Mouse (Mus musculus): ENCODE results near the gene Pfn3. TPM values are rescaled to one million over a fixed set of nuclear protein-coding genes. Genes with fewer than 3 reads are reported as not detected.
A peak's percentile ranks its signal among the peaks of the same experiment; 100 is the strongest.

Pfn3 gene
- polyA plus RNA-seq, 1 experiment from 2014 or later: not detected

DNA sequence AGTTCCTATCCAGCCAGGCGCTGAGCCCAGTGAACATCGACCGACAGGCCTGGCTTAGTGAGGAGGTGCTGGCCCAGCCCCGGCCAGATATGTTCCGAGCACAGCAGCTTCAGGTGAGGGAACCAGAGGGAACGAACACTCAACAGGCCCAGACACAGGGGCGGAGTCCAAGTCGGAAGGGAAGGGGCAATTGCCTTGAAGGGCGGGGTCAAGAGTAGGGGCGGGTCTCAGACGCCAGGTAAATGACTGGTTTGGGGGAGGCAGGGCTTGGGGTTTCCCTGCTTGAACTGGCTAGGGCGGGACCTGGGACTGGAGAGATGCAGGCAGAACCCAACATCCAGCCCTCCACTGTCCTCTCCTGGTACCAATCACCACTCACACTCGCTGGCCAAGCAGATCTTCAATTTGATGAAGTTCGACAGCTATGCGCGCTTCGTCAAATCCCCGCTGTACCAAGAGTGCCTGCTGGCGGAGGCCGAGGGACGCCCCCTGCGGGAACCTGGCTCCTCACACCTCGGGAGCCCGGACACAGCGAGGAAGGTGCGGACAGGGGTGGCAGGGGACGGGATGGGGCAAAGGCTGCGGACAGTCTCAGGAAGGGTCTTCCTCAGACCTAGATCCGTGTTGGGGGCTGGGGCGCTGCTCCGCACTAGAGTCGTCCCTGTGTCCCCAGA lies 36.0 kb downstream of the Pfn3 start:
- H3K9ac ChIP-seq: peak overlapping the region; percentile 34; the same call in 1 of the 2 replicates
- peak; percentile 64; the same call in 1 of the 2 replicates for ATAC-seq (ENCODE audit: insufficient number of reproducible peaks, insufficient read depth, low FRiP score, low TSS enrichment)
- no peak overlapping the region for H3K27ac ChIP-seq
- peaks cover 4% of the 10 kb centered on the region for H3K4me1 ChIP-seq
- 7% methylated on average over 32 of the region's 32 CpGs for WGBS
- peak overlapping the region; percentile 38 for H3K4me2 ChIP-seq (replicated peaks)
- H3K27me3 ChIP-seq: peaks cover 57% of the 10 kb centered on the region
- H3K36me3 ChIP-seq: no peaks in the 10 kb centered on the region
- H3K4me3 ChIP-seq: peak overlapping the region; percentile 17; the same call in 1 of the 2 replicates
- H3K9me3 ChIP-seq: no peaks in the 10 kb centered on the region

DNA sequence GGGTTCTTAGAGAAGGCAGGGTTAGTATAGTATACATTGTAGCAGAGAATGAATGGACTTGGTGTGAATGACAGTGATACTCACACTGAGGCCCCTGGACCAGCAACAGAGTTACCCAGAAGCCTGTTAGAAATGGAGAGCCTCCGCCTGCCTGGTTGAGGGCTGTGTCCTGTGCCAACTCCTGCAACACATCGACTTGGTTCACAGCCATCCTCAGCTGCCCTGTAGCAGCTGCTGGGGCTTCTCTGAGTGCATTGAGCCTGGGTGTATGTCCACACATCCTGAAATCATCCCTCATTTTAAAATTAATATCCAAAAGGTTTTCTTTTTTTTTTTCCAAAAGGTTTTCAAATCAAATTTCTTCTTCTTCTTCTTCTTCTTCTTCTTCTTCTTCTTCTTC lies 39.2 kb downstream of the Pfn3 start:
- no peak for ATAC-seq (ENCODE audit: insufficient number of reproducible peaks, insufficient read depth, low FRiP score, low TSS enrichment)
- peaks cover 4% of the 10 kb centered on the region for H3K4me1 ChIP-seq
- no peak overlapping the region for H3K4me2 ChIP-seq (replicated peaks)
- H3K27ac ChIP-seq: no peak overlapping the region
- H3K9me3 ChIP-seq: no peaks in the 10 kb centered on the region
- WGBS: 70% methylated on average over 2 of the region's 2 CpGs
- peaks cover 51% of the 10 kb centered on the region for H3K27me3 ChIP-seq
- H3K36me3 ChIP-seq: no peaks in the 10 kb centered on the region
- H3K4me3 ChIP-seq: no peak overlapping the region
- H3K9ac ChIP-seq: no peak overlapping the region

GRCm38 (mm10) chr13:55374206-55374924 lies 40.7 kb downstream of the Pfn3 start:
- Histone ChIP-seq H3K4me1 (peaks cover 4% of the 10 kb centered on the region), H3K9me3 (no peaks in the 10 kb centered on the region), H3K4me3 (no peak overlapping the region), H3K36me3 (no peaks in the 10 kb centered on the region), H3K27me3 (peaks cover 37% of the 10 kb centered on the region), H3K27ac (no peak overlapping the region), H3K4me2 (replicated peaks) (no peak overlapping the region), H3K9ac (no peak overlapping the region)
- WGBS: 64% methylated on average over 6 of the region's 6 CpGs
- no peak for ATAC-seq (ENCODE audit: insufficient number of reproducible peaks, insufficient read depth, low FRiP score, low TSS enrichment)

DNA sequence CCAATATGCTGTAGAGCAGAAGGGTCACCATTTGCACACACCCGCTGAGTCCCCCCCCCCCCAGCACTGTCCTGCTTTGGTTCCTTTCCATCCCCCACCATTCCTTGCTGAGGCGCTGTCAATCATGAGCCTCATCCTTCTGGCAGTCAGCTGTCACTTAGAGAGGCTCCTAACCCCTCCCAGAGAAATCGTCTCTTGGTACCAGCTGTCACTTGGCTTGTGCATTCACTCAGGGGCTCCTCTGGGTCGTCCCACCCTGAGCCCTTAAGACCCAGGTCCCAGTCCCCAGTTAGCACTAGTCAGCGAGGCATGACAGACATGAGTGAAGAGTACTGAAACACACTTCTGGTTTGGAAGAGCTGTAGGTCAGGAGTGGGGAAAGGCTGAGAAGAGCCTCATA lies 43.3 kb downstream of the Pfn3 start:
- no peak for ATAC-seq (ENCODE audit: insufficient number of reproducible peaks, insufficient read depth, low FRiP score, low TSS enrichment)
- H3K9me3 ChIP-seq: no peaks in the 10 kb centered on the region
- no peaks in the 10 kb centered on the region for H3K36me3 ChIP-seq
- 57% methylated on average over 5 of the region's 5 CpGs for WGBS
- no peak overlapping the region for H3K27ac ChIP-seq
- no peak overlapping the region for H3K4me2 ChIP-seq (replicated peaks)
- no peak overlapping the region for H3K4me3 ChIP-seq
- no peaks in the 10 kb centered on the region for H3K4me1 ChIP-seq
- H3K9ac ChIP-seq: no peak overlapping the region
- H3K27me3 ChIP-seq: peaks cover 16% of the 10 kb centered on the region; the same call in 1 of the 2 replicates

DNA sequence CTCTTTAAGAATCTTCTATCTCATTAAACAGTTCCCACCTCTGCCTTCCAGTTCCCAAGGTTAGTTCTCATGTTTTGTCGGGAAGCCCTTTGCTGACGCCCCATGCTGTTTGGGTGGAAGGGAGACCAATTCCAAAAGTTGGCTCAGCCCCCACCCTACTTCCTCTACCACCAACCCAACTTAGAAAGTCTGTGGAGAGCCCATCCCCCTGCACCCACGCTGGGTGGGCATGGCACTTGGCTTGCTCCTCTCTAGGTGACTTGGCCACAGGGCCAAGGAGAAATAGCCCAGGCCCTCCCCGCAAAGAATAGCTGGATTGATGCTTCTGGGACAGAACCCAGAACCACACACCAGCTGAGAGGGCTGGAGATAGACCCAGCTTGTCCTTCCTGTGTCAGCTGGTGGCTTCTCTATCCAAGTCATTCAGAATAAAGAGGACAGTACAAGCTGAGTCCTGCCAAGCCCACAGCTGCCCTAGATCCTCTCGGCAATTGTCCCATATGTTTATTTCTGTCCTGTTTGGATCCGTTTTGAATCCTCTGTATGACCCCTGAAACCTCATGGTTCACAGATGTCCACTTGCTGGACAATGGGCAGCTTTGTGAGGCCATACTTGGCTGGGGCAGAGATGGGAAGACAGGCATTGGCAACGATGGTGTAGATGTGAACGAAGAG lies 43.9 kb downstream of the Pfn3 start:
- ATAC-seq (ENCODE audit: insufficient number of reproducible peaks, insufficient read depth, low FRiP score, low TSS enrichment): no peak
- no peaks in the 10 kb centered on the region for H3K36me3 ChIP-seq
- no peak overlapping the region for H3K27ac ChIP-seq
- no peak overlapping the region for H3K4me2 ChIP-seq (replicated peaks)
- H3K27me3 ChIP-seq: peaks cover 16% of the 10 kb centered on the region; the same call in 1 of the 2 replicates
- no peak overlapping the region for H3K9ac ChIP-seq
- no peaks in the 10 kb centered on the region for H3K9me3 ChIP-seq
- no peaks in the 10 kb centered on the region for H3K4me1 ChIP-seq
- 57% methylated on average over 8 of the region's 8 CpGs for WGBS
- no peak overlapping the region for H3K4me3 ChIP-seq

GRCm38 (mm10) chr13:55370234-55370633 lies 44.8 kb downstream of the Pfn3 start:
- no peaks in the 10 kb centered on the region for H3K36me3 ChIP-seq
- H3K4me1 ChIP-seq: no peaks in the 10 kb centered on the region
- no peak overlapping the region for H3K27ac ChIP-seq
- no peaks in the 10 kb centered on the region for H3K9me3 ChIP-seq
- H3K9ac ChIP-seq: 0 out of 2 replicates have a peak overlapping the region, but pooled peaks have one; percentile 4
- no peak overlapping the region for H3K4me2 ChIP-seq (replicated peaks)
- peaks cover 12% of the 10 kb centered on the region; the same call in 1 of the 2 replicates for H3K27me3 ChIP-seq
- no peak overlapping the region for H3K4me3 ChIP-seq
- WGBS: 62% methylated on average over 2 of the region's 3 CpGs
- ATAC-seq (ENCODE audit: insufficient number of reproducible peaks, insufficient read depth, low FRiP score, low TSS enrichment): no peak

- Histone ChIP-seq H3K4me1 (no peaks in the 10 kb centered on the region), H3K27ac (no peak within 1 kb of the TSS), H3K27me3 (peaks cover 8% of the 10 kb centered on the region; the same call in 1 of the 2 replicates), H3K4me3 (no peak within 1 kb of the TSS), H3K4me2 (replicated peaks) (no peak within 1 kb of the TSS), H3K9ac (0 out of 2 replicates have a peak within 1 kb of the TSS, but pooled peaks have one; percentile 4), H3K9me3 (no peaks in the 10 kb centered on the region), H3K36me3 (no peaks in the 10 kb centered on the region)
- 62% methylated on average over 13 of the region's 13 CpGs for WGBS
- ATAC-seq (ENCODE audit: insufficient number of reproducible peaks, insufficient read depth, low FRiP score, low TSS enrichment): no peak
Observed at GRCm38 (mm10) chr13:55369531-55370114, 45.4 kb downstream of the Pfn3 start, which contains the start of gene Rgs14. Gene Rgs14, plus strand, starts transcription at chr13:55369732.

DNA sequence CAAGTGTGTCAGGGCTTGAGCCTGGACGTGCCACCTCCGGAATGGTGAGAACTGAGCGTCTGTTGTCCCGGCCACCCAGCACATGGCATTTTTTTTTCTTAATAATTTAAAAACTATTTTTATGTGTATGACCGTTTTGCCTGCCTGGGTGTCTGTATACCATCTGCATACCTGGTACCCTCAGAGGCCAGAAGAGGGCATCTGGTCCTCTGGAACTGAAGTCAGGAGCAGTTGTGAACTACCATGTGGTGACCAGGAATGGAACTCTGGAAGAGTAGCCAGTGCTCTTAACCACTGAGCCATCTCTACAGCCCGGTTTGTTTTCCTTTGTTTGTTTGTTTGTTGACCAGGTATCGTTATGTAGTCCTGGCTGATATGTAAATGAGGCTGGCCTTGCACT lies 46.6 kb downstream of the Pfn3 start:
- Histone ChIP-seq H3K9me3 (no peaks in the 10 kb centered on the region), H3K4me2 (replicated peaks) (no peak overlapping the region), H3K36me3 (no peaks in the 10 kb centered on the region), H3K27me3 (peaks cover 6% of the 10 kb centered on the region; the same call in 1 of the 2 replicates), H3K27ac (no peak overlapping the region), H3K4me1 (no peaks in the 10 kb centered on the region), H3K9ac (no peak overlapping the region), H3K4me3 (no peak overlapping the region)
- no peak for ATAC-seq (ENCODE audit: insufficient number of reproducible peaks, insufficient read depth, low FRiP score, low TSS enrichment)
- 74% methylated on average over 7 of the region's 7 CpGs for WGBS

Small RNA genes lying within 50 kb of the gene (microRNA-seq; reads per million reads assigned to microRNA genes)
- not detected for gene Mir6943

Other genes with a start within 250 kb of the Pfn3 start
- gene Nsd1, start 205.4 kb downstream of the Pfn3 start, polyA plus RNA-seq (2016; fragmentation: Nextera tagmentation; extraction: Ambion mirVana): 81.7 and 84.4 TPM in 2 replicates
- gene Prelid1, start 94.7 kb downstream of the Pfn3 start, polyA plus RNA-seq (2016; fragmentation: Nextera tagmentation; extraction: Ambion mirVana): 368 and 376 TPM in 2 replicates
- 108 and 118 TPM in 2 replicates for gene Rab24, start 93.3 kb downstream of the Pfn3 start, polyA plus RNA-seq (2016; fragmentation: Nextera tagmentation; extraction: Ambion mirVana)
- gene Mxd3, start 85.4 kb downstream of the Pfn3 start, polyA plus RNA-seq (2016; fragmentation: Nextera tagmentation; extraction: Ambion mirVana): 32.2 and 37.6 TPM in 2 replicates
- 98.3 and 100 TPM in 2 replicates for gene Lman2, start 52.4 kb downstream of the Pfn3 start, polyA plus RNA-seq (2016; fragmentation: Nextera tagmentation; extraction: Ambion mirVana)
- gene Rgs14, start 45.5 kb downstream of the Pfn3 start, polyA plus RNA-seq (2016; fragmentation: Nextera tagmentation; extraction: Ambion mirVana): 0.61 and 1.2 TPM in 2 replicates
- gene Slc34a1, start 17.0 kb downstream of the Pfn3 start, polyA plus RNA-seq (2016; fragmentation: Nextera tagmentation; extraction: Ambion mirVana): not detected in 2 replicates
- gene F12, start 11.6 kb upstream of the Pfn3 start, polyA plus RNA-seq (2016; fragmentation: Nextera tagmentation; extraction: Ambion mirVana): 0.08 and 0.11 TPM in 2 replicates
- 68.3 and 73.0 TPM in 2 replicates for gene Grk6, start 29.8 kb upstream of the Pfn3 start, polyA plus RNA-seq (2016; fragmentation: Nextera tagmentation; extraction: Ambion mirVana)
- 1.1 and 1.3 TPM in 2 replicates for gene Prr7, start 49.0 kb upstream of the Pfn3 start, polyA plus RNA-seq (2016; fragmentation: Nextera tagmentation; extraction: Ambion mirVana)
- gene Dbn1, start 72.9 kb upstream of the Pfn3 start, polyA plus RNA-seq (2016; fragmentation: Nextera tagmentation; extraction: Ambion mirVana): 383 and 387 TPM in 2 replicates
- 172 and 182 TPM in 2 replicates for gene Pdlim7, start 98.4 kb upstream of the Pfn3 start, polyA plus RNA-seq (2016; fragmentation: Nextera tagmentation; extraction: Ambion mirVana)
- 2.5 and 3.0 TPM in 2 replicates for gene Dok3, start 114.1 kb upstream of the Pfn3 start, polyA plus RNA-seq (2016; fragmentation: Nextera tagmentation; extraction: Ambion mirVana)
- 78.5 and 80.3 TPM in 2 replicates for gene Ddx41, start 121.4 kb upstream of the Pfn3 start, polyA plus RNA-seq (2016; fragmentation: Nextera tagmentation; extraction: Ambion mirVana)
- 59.5 and 65.6 TPM in 2 replicates for gene Fam193b, start 155.9 kb upstream of the Pfn3 start, polyA plus RNA-seq (2016; fragmentation: Nextera tagmentation; extraction: Ambion mirVana)
- 120 and 127 TPM in 2 replicates for gene Tmed9, start 158.5 kb upstream of the Pfn3 start, polyA plus RNA-seq (2016; fragmentation: Nextera tagmentation; extraction: Ambion mirVana)
- 35.3 and 38.9 TPM in 2 replicates for gene B4galt7, start 184.7 kb upstream of the Pfn3 start, polyA plus RNA-seq (2016; fragmentation: Nextera tagmentation; extraction: Ambion mirVana)
- 67.0 and 69.7 TPM in 2 replicates for gene Caml, start 207.8 kb upstream of the Pfn3 start, polyA plus RNA-seq (2016; fragmentation: Nextera tagmentation; extraction: Ambion mirVana)
- gene Ddx46, start 219.8 kb upstream of the Pfn3 start, polyA plus RNA-seq (2016; fragmentation: Nextera tagmentation; extraction: Ambion mirVana): 42.4 and 45.6 TPM in 2 replicates

Data from embryonic facial prominence, embryonic 12.5 days (tissue).